Mouse (Mus musculus) brown adipose tissue, adult 24 weeks (tissue): ENCODE measurements around the gene Mapk11. TPM values are rescaled to one million over a fixed set of nuclear protein-coding genes. Genes with fewer than 3 reads are reported as not detected.

Experiments used
- H3K27ac ChIP-seq: fragments of 200-500 bp; replicated peaks from 2 replicates; pipeline ENCODE4 v1.5.1; 2012; ENCODE audit warnings: low read depth, mild to moderate bottlenecking, low read length
- H3K4me1 ChIP-seq: fragments of 200-500 bp; 2 replicates; pipeline ENCODE4 v1.6.1; 2012; ENCODE audit warnings: low read length, mixed read lengths; ENCODE audit not compliant: control insufficient read depth, insufficient read depth, insufficient read length
- H3K4me3 ChIP-seq: fragments of 200-500 bp; 2 replicates; pipeline ENCODE4 v1.5.1; 2012; ENCODE audit warnings: low read depth, mild to moderate bottlenecking, low read length, moderate library complexity; ENCODE audit not compliant: insufficient read depth
- polyA plus RNA-seq: library from polyadenylated mRNA; stranded (reverse); fragments of >200 nt; gene quantifications from 2 replicates; pipeline ENCODE4 v1.2.4, GENCODE M21; 2012; ENCODE audit not compliant: missing spikeins, insufficient read depth, insufficient read length

Gene Mapk11
- polyA plus RNA-seq, 1 experiment = 1.1 TPM

- H3K4me1 ChIP-seq = peaks cover 17% of the 10 kb centered on the region
- peak overlapping the region; percentile 53 for H3K27ac ChIP-seq
- peak overlapping the region; percentile 61 for H3K4me3 ChIP-seq
Measured at GRCm38 (mm10) chr15:89178954-89179629, 29.7 kb upstream of the Mapk11 start.

DNA sequence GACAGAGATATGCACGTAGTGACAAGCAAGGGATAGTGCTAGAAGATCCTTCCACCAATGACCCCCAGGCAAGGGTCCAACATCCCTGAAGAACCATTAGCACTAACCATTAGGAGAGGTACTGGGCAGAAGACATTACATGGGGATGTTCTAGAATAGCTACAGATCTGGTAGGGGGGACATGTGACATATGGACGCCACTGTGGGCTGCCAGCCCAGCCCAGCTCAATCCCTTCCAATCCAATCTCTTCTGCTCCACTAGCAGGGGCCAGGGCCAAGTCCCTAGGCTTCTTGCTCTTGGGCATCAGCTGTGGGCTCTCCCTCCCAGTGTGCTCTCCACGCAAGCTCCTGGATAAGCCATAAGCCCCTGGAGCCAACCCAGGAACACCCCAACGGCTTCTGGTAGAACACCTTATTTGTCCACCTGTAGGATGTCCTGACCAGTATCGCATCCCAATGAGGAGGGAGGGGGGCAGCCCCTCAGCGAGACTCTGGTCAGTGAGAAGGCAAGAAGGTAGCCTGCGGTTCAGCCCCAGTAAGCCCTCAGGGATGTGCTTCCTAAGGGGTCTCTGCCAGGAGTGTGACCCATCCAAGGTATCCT, 28.9 kb upstream of the Mapk11 start:
- H3K27ac ChIP-seq = peak overlapping the region; percentile 53
- H3K4me3 ChIP-seq = peak overlapping the region; percentile 61; the same call in 1 of the 2 replicates
- H3K4me1 ChIP-seq = peaks cover 17% of the 10 kb centered on the region

GRCm38 (mm10) chr15:89177576-89178259, 28.3 kb upstream of the Mapk11 start:
- H3K4me3 ChIP-seq = no peak overlapping the region
- peaks cover 17% of the 10 kb centered on the region for H3K4me1 ChIP-seq
- peak overlapping the region; percentile 80 for H3K27ac ChIP-seq

GRCm38 (mm10) chr15:89177121-89177520, 27.7 kb upstream of the Mapk11 start:
- peak overlapping the region; percentile 80 for H3K27ac ChIP-seq
- peaks cover 14% of the 10 kb centered on the region for H3K4me1 ChIP-seq
- no peak overlapping the region for H3K4me3 ChIP-seq

DNA sequence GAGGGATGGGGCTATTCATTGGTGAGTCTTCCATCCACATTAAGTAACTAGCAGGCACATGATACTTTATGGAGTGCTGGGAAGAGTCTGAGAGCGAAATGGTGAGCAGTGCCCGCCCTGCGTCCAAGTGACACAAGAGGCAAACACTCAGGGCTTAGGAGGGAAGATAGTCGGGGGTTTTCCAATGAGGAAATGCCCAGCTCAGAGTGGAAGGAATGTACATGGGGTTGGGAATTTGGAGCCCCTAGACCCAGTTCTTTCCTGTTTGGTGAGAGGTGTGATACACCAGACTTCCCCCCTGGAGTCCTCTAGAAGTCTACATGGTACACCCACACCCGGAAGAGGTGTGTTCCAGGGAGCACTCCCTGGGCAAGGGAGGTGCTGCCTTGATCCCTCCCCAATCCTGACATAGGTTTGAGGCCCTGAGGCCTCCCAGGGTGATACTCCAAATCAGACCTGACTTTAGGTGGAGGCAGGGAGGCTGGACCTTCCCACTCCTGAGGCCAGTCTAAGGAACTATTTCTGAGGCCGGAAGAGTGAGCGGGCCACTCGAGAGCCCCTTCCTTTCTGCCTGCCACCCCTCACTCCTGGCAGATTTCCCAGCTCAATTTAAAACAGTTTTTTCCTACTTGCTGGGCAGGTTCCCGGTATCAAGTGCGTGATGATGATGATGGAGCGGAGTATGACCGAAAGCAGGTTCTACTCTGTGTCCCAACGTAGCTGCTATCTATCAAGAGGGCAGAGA, 26.2 kb upstream of the Mapk11 start:
- Histone ChIP-seq H3K4me3 (no peak overlapping the region), H3K27ac (no peak overlapping the region), H3K4me1 (peaks cover 14% of the 10 kb centered on the region)

DNA sequence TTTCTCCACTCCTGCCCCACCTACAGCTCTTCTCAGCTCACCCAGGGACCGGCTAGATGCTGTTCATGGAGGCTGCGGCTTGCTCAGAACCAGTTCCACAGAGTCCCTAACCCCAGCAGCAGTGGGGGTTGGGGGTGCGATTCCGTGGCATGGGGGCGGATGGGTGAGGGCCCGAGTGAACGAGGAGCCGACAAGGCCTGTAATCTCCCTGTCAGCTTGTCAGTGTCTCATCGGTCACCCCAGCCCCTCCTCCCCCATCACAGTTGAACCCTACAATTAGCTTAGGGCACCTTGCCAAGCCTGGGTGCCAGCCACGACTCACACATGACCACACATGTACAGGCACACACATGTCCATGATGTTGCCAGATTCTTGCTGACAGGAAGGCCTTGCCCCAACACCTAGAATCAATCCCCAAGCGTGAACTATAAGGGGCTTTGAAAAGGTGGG, 25.5 kb upstream of the Mapk11 start:
- Histone ChIP-seq H3K27ac (no peak overlapping the region), H3K4me1 (peaks cover 17% of the 10 kb centered on the region), H3K4me3 (no peak overlapping the region)

DNA sequence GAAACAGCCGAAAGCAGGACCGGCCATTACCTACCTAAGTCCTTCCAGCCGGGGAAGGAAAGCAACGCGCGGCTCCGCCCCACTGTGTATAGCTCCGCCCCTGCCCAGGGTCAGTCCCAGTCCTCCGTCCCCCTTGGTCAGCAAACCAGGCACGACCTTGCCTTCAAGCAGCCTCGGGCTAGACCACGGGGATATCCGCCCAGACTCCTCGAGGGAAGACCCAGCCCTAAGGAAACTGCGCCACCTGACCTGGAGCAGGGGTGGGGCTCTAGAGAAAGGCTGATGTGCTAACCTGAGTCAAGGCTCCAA, 24.4 kb upstream of the Mapk11 start:
- H3K4me3 ChIP-seq = peak overlapping the region; percentile 68
- H3K4me1 ChIP-seq = peaks cover 19% of the 10 kb centered on the region
- no peak overlapping the region for H3K27ac ChIP-seq

DNA sequence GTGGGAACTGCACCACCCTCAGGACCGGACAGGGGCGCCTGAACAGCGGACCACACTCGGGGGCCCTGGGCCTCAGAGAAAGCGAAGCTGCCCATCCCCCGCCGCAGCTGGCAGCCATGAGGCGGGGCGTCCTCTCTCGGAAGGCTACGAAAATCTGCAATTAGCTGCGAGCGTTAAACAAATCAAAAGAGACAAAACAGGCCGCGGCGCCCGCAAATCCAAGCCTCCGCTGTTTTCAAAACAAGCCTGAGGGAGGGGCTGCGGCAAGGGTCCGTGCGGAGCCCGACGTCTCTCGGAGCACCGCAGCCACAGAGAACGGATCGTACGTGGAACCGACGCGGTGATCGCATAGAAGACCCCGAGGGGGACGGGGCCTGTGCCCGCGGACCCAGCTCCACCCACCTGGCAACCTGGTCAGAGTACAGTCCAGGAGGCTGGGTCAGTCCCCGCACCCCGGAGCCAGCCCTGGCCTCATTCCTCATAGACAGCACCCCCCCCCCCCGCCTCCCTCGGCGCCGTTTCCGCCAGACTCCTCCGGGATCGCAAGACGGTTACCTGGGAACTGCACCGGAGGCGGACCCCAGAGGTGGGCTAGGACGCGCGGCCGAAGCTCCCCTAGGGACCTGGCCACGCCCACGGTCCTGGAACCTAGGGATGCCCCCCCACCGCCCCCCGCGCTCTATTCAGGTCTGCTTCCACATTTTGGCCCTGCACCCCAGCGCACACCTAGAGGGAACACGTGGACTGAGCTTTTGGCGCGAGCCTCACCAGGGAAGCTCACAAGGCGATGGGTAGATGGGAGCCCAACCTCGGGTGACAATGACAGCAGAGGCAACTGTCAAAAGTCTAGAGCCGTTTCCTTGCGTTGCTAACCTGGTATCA, 23.8 kb upstream of the Mapk11 start:
- peaks cover 17% of the 10 kb centered on the region for H3K4me1 ChIP-seq
- H3K27ac ChIP-seq = 0 out of 2 replicates have a peak overlapping the region, but pooled peaks have one; percentile 16
- peak overlapping the region; percentile 68 for H3K4me3 ChIP-seq

DNA sequence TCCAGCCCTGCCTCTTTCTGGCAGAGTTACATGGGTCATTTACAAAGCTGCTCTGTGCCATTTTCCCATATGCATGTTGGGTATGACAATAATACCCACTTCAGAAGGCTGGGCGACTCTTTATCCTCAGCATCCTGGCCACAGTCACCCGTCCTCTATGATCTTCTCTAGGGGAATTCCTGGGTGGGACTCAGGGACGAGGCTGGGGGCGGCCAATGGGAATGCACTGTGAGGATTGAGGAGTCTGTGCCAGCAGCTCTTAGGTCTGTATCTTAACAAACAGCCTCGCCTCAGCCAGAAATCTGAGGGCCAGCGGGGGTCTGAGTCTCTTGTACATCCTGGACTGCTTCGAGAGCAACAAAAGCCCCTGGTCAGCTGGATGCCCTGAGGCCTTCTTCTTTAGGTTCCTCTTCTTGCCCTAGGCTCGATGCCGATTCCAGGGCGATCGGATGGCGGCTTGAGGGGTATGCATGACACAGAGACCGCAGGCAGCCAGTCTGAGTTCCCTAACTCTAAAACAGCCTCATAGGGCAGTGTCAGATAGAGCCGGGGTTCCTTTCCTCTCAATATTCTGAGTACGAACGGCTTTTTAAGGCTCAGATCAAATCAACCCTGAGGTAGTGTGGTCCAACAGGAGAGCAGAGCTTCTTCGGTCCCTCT, 23.0 kb upstream of the Mapk11 start:
- peaks cover 17% of the 10 kb centered on the region for H3K4me1 ChIP-seq

GRCm38 (mm10) chr15:89171526-89172051, 22.2 kb upstream of the Mapk11 start:
- H3K4me1 ChIP-seq = peaks cover 9% of the 10 kb centered on the region

More for the DNA sequence above, 23.0 kb upstream of the Mapk11 start:
- Histone ChIP-seq H3K4me3 (peak overlapping the region; percentile 68), H3K27ac (0 out of 2 replicates have a peak overlapping the region, but pooled peaks have one; percentile 16)

DNA sequence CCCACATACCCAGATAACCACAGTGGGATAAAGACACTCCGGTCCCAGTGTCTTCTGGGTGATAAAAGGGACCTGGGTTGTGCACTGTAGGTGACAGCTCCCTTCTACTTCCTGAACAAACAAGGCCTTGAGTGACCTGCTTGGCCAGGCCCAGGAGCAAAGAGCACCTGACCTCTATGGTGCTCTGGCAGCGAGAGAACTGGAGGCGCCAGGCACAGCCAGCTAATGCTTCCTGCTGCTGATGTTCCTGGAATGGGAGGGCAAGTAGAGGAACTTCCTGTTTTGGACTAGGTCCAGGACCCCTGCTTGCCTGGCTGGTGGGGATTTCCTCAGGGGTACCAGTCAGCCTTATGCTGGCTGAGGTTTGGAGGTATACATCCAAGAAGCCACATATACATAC, 20.7 kb upstream of the Mapk11 start:
- no peak overlapping the region for H3K27ac ChIP-seq
- peaks cover 8% of the 10 kb centered on the region; the same call in 1 of the 2 replicates for H3K4me1 ChIP-seq
- no peak overlapping the region for H3K4me3 ChIP-seq

More at GRCm38 (mm10) chr15:89171526-89172051, 22.2 kb upstream of the Mapk11 start:
- H3K4me3 ChIP-seq = no peak overlapping the region
- no peak overlapping the region for H3K27ac ChIP-seq

DNA sequence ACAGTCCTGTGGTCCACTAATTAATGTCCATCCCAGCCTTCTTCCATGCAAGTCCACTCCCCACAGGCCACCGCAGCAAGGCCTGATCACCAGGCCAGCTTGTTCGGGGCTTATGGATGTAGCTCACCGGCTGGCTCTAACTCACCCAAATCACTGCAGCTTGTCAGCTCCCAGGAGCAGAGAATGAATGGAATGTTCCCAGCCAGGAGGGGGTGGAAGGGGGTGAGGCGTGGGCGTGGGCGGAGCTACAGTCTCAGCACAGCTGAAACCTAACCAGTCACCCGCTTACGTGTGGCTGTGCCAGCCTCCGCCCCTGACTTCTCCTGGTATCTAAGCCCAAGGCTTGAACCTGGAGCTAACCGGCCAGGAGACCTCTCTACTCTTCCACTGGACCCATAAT, 20.0 kb upstream of the Mapk11 start:
- no peak overlapping the region for H3K27ac ChIP-seq
- H3K4me3 ChIP-seq = no peak overlapping the region
- H3K4me1 ChIP-seq = peaks cover 8% of the 10 kb centered on the region; the same call in 1 of the 2 replicates

- Histone ChIP-seq H3K4me3 (no peak overlapping the region), H3K4me1 (peaks cover 8% of the 10 kb centered on the region; the same call in 1 of the 2 replicates), H3K27ac (no peak overlapping the region)
Measured at GRCm38 (mm10) chr15:89168922-89169321, 19.5 kb upstream of the Mapk11 start.
